Mouse (Mus musculus): ENCODE data around the gene Gm3776. TPM values are rescaled to one million over a fixed set of nuclear protein-coding genes. Genes with fewer than 3 reads are reported as not detected.

The Gm3776 gene
- polyA plus RNA-seq, 1 experiment: 1.2 TPM

Other genes with a start within 250 kb of the Gm3776 start
- gene Gcm1, start 205.2 kb upstream of the Gm3776 start, polyA plus RNA-seq (2012; ENCODE audit: insufficient read depth, insufficient read length, missing spikeins): not detected in 2 replicates
- 66.7 and 70.2 TPM in 2 replicates for gene Fbxo9, start 148.1 kb upstream of the Gm3776 start, polyA plus RNA-seq (2012; ENCODE audit: insufficient read depth, insufficient read length, missing spikeins)
- gene Ick, start 147.9 kb upstream of the Gm3776 start, polyA plus RNA-seq (2012; ENCODE audit: insufficient read depth, insufficient read length, missing spikeins): 21.8 and 23.4 TPM in 2 replicates
- 174 and 194 TPM in 2 replicates for gene Gsta4, start 74.4 kb upstream of the Gm3776 start, polyA plus RNA-seq (2012; ENCODE audit: insufficient read depth, insufficient read length, missing spikeins)
- not detected in 2 replicates for gene Gsta1, start 26.5 kb upstream of the Gm3776 start, polyA plus RNA-seq (2012; ENCODE audit: insufficient read depth, insufficient read length, missing spikeins)
- not detected in 2 replicates for gene Gm10639, start 32.8 kb downstream of the Gm3776 start, polyA plus RNA-seq (2012; ENCODE audit: insufficient read depth, insufficient read length, missing spikeins)
- not detected in 2 replicates for gene Omt2a, start 57.7 kb downstream of the Gm3776 start, polyA plus RNA-seq (2012; ENCODE audit: insufficient read depth, insufficient read length, missing spikeins)
- not detected in 2 replicates for gene Omt2b, start 70.5 kb downstream of the Gm3776 start, polyA plus RNA-seq (2012; ENCODE audit: insufficient read depth, insufficient read length, missing spikeins)
- not detected in 2 replicates for gene Gsta2, start 98.7 kb downstream of the Gm3776 start, polyA plus RNA-seq (2012; ENCODE audit: insufficient read depth, insufficient read length, missing spikeins)
- not detected in 2 replicates for gene Dppa5a, start 111.0 kb downstream of the Gm3776 start, polyA plus RNA-seq (2012; ENCODE audit: insufficient read depth, insufficient read length, missing spikeins)
- not detected in 2 replicates for gene Ooep, start 121.6 kb downstream of the Gm3776 start, polyA plus RNA-seq (2012; ENCODE audit: insufficient read depth, insufficient read length, missing spikeins)
- gene Ddx43, start 138.6 kb downstream of the Gm3776 start, polyA plus RNA-seq (2012; ENCODE audit: insufficient read depth, insufficient read length, missing spikeins): not detected in 2 replicates
- gene Cgas, start 186.1 kb downstream of the Gm3776 start, polyA plus RNA-seq (2012; ENCODE audit: insufficient read depth, insufficient read length, missing spikeins): 0.32 and 0.67 TPM in 2 replicates
- 42.2 and 44.6 TPM in 2 replicates for gene Mto1, start 191.1 kb downstream of the Gm3776 start, polyA plus RNA-seq (2012; ENCODE audit: insufficient read depth, insufficient read length, missing spikeins)
- gene Gm17324, start 191.7 kb downstream of the Gm3776 start, polyA plus RNA-seq (2012; ENCODE audit: insufficient read depth, insufficient read length, missing spikeins): not detected in 2 replicates
- gene Eef1a1, start 232.0 kb downstream of the Gm3776 start, polyA plus RNA-seq (2012; ENCODE audit: insufficient read depth, insufficient read length, missing spikeins): 3,256 and 3,366 TPM in 2 replicates

Measured in brown adipose tissue, adult 24 weeks (tissue).